Mouse (Mus musculus) limb, embryonic 11.5 days (tissue): ENCODE results near the gene Elf1. TPM values are rescaled to one million over a fixed set of nuclear protein-coding genes. Genes with fewer than 3 reads are reported as not detected.
"Not testable (repeated sequence)": the region's sequence is repeated elsewhere in the genome, so short reads cannot be mapped to it uniquely, and the experiment has no call there.

ENCODE experiments used
- ATAC-seq: fragments of 200-750 bp; cut with Nextera tagmentation; 2 replicates; pipeline ENCODE4 v1.8.0; 2017; ENCODE audit warnings: low read depth; ENCODE audit not compliant: insufficient number of reproducible peaks, low FRiP score, low TSS enrichment
- DNase-seq: peaks from one replicate; pipeline ENCODE4 v3.0.0-alpha.2; 2015; ENCODE audit warnings: low spot score
- H3K27ac ChIP-seq: fragments of 300-500 bp; sonication (generic); replicated peaks from 2 replicates; pipeline ENCODE4 v1.5.1; 2014; ENCODE audit warnings: low read depth, mild to moderate bottlenecking, low read length
- H3K27me3 ChIP-seq: fragments of 300-500 bp; sonication (generic); 2 replicates; pipeline ENCODE4 v1.6.1; 2014; ENCODE audit warnings: mild to moderate bottlenecking, low read length, mixed read lengths; ENCODE audit not compliant: control insufficient read depth, insufficient read depth
- H3K36me3 ChIP-seq: fragments of 300-500 bp; sonication (generic); 2 replicates; pipeline ENCODE4 v1.6.1; 2014; ENCODE audit warnings: mild to moderate bottlenecking, low read length, moderate library complexity, mixed read lengths; ENCODE audit not compliant: control insufficient read depth, insufficient read depth
- H3K4me1 ChIP-seq: fragments of 300-500 bp; sonication (generic); 2 replicates; pipeline ENCODE4 v1.6.1; 2014; ENCODE audit warnings: low read length, mixed read lengths; ENCODE audit not compliant: control insufficient read depth, insufficient read depth
- H3K4me2 ChIP-seq: fragments of 300-500 bp; sonication (generic); 2 replicates; pipeline ENCODE4 v1.6.1; 2014; ENCODE audit warnings: low read depth, mild to moderate bottlenecking, moderate library complexity; ENCODE audit not compliant: severe bottlenecking
- H3K4me3 ChIP-seq: fragments of 300-500 bp; sonication (generic); 2 replicates; pipeline ENCODE4 v1.5.1; 2014; ENCODE audit warnings: low read depth, low read length
- H3K9ac ChIP-seq: fragments of 300-500 bp; sonication (generic); 2 replicates; pipeline ENCODE4 v1.6.1; 2014; ENCODE audit warnings: mild to moderate bottlenecking, low read length
- H3K9me3 ChIP-seq: fragments of 300-500 bp; sonication (generic); 2 replicates; pipeline ENCODE4 v1.6.1; 2016; ENCODE audit warnings: low read length; ENCODE audit not compliant: control insufficient read depth
- WGBS: fragments of 180-500 bp; shearing (Covaris S2); extraction: QIAGEN DNeasy Blood & Tissue Kit; methylation state at CpG from one replicate; pipeline ENCODE4 v1.1.7; 2014; 5-methylcytosine and 5-hydroxymethylcytosine counted together
- polyA plus RNA-seq: library from polyadenylated mRNA; unstranded; fragments of >200 nt; fragmentation: Nextera tagmentation; extraction: Ambion mirVana; gene quantifications from 2 replicates; pipeline ENCODE4 v1.2.1, GENCODE M21; 2014

Gene Elf1
- polyA plus RNA-seq, 1 experiment from 2014 or later = 7.8 TPM

DNA sequence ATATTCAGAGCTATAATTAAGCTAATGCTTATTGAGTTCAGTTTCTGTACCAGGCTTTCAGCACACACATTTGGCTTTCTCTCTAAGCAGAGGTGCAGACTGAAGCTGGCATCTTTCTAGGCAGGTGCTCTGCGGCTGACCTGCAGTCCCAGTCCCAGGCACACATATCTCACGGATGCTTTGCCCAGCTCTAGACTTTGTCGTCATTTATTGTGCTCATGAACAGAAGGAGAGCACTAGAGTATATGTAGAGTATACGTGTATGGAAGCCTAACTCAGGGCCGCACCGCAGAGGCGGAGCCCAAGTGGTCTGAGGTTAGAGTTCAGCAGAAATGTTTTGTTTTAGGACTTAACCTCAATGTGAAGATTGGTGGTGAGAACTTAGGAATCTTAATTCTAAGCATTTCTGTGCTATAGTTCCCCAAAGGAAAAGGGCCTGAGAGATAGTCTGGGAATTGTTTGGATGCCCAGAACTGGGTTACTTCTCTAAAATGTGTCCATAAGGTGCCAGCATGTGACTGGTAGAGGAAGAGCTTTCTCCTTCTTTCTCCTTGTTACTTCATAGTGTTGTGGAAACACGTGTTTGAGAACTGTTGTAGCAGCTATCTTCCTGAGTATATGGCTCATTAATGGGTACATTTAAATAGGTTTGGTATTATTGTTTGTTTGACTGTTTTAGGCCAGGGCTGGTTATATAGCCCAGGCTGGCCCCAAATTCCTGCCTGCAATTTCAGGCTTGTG lies 51.2 kb downstream of the Elf1 start:
- Histone ChIP-seq H3K9me3 (no peaks in the 10 kb centered on the region), H3K27me3 (no peaks in the 10 kb centered on the region), H3K4me1 (no peaks in the 10 kb centered on the region), H3K4me3 (no peak overlapping the region), H3K9ac (no peak overlapping the region), H3K36me3 (no peaks in the 10 kb centered on the region), H3K27ac (no peak overlapping the region), H3K4me2 (no peak overlapping the region)
- 89% methylated on average over 8 of the region's 8 CpGs for WGBS
- no peak for ATAC-seq
- no peak for DNase-seq

DNA sequence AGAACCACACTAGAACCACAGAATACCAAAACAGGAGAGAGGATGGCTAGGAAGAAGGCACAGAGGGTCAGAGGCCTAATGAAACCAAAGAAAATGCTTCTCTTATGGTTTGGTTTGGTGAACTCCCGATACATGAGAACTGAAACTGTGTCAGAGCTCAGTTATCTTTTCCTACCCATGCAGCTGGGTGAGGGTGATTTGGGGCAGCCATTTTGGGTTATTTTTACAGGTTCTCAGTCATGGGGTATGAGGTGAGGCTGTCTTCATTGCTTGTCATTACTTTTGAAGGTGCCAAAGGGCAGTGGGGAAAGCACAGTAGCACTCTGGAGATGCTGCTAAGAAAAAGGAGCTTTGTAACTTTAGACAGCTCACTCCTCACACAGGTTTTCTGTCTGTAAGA lies 52.4 kb downstream of the Elf1 start:
- no peak overlapping the region for H3K9ac ChIP-seq
- H3K36me3 ChIP-seq = no peaks in the 10 kb centered on the region
- no peaks in the 10 kb centered on the region for H3K4me1 ChIP-seq
- H3K27me3 ChIP-seq = no peaks in the 10 kb centered on the region
- no peak overlapping the region for H3K4me3 ChIP-seq
- DNase-seq (no peak), ATAC-seq (no peak)
- no peak overlapping the region for H3K27ac ChIP-seq
- WGBS = 90% methylated on average over 1 of the region's 1 CpGs
- no peak overlapping the region for H3K4me2 ChIP-seq
- no peaks in the 10 kb centered on the region for H3K9me3 ChIP-seq

DNA sequence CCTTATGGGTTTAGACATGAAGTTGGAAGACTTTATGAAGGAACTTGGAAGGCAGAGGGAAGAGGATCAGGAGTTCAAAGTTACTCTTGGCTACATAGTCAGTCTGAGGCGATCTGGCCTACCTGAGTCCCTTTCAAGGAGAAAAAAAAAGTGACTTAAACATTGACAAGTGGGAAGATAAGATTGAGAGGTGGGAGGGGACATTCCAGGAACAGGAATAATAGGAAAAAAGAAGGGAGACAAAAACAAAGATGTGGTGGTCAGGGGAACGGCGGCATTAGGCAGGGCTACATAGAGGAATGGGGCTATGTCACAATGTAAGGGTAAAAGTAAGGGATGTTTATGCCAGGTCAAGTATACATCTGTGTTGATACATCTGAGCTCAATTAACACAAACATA lies 53.2 kb downstream of the Elf1 start:
- no peak overlapping the region for H3K27ac ChIP-seq
- no peak overlapping the region for H3K4me2 ChIP-seq
- no peaks in the 10 kb centered on the region for H3K9me3 ChIP-seq
- 96% methylated on average over 3 of the region's 3 CpGs for WGBS
- no peaks in the 10 kb centered on the region for H3K4me1 ChIP-seq
- H3K9ac ChIP-seq = no peak overlapping the region
- DNase-seq (no peak), ATAC-seq (no peak)
- H3K27me3 ChIP-seq = no peaks in the 10 kb centered on the region
- H3K4me3 ChIP-seq = no peak overlapping the region
- H3K36me3 ChIP-seq = no peaks in the 10 kb centered on the region

DNA sequence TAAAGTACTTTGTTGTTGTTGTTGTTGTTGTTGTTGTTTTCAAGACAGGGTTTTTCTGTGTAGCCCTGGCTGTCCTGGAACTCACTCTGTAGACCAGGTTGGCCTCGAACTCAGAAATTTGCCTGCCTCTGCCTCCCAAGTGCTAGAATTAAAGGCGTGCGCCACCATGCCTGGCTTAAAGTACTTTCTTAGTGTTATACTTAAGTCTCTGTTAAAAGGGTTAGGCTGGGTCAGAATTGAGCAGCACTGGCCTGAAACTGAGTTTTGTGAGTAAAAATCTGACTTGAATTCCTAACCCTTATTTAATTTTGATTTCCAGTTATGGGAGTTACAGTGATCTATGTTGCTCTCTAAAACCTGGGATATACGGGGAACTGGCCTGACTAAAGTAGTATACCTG lies 53.7 kb downstream of the Elf1 start:
- not testable (repeated sequence) for H3K9ac ChIP-seq, DNase-seq, H3K4me3 ChIP-seq, H3K9me3 ChIP-seq, ATAC-seq, H3K4me2 ChIP-seq, H3K27me3 ChIP-seq, H3K4me1 ChIP-seq, H3K27ac ChIP-seq, H3K36me3 ChIP-seq
- 90% methylated on average over 4 of the region's 4 CpGs for WGBS

DNA sequence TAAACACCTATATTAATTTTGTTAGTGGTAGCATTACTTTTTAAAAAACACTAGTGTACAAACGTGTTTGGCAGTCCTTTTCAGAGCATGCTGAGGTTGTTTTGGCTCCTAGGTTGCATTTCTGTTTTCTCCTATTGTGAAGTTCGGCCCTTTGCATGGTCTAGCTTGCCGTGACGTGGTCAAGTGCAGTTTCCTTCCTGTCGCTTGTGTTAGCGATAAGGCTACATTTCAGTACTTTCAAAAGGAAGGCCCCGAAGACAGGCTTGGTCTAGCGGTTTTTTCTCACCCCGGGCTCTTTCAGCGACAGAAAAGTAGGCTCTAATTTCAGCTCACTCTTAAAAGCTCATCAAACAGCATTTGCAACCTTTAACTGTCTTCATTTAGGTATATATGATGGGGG lies 54.3 kb downstream of the Elf1 start:
- Histone ChIP-seq H3K9me3 (no peaks in the 10 kb centered on the region), H3K4me1 (no peaks in the 10 kb centered on the region), H3K36me3 (no peaks in the 10 kb centered on the region), H3K4me2 (no peak overlapping the region), H3K27me3 (no peaks in the 10 kb centered on the region), H3K27ac (no peak overlapping the region), H3K4me3 (no peak overlapping the region), H3K9ac (no peak overlapping the region)
- WGBS = 85% methylated on average over 10 of the region's 10 CpGs
- ATAC-seq (no peak), DNase-seq (no peak)

DNA sequence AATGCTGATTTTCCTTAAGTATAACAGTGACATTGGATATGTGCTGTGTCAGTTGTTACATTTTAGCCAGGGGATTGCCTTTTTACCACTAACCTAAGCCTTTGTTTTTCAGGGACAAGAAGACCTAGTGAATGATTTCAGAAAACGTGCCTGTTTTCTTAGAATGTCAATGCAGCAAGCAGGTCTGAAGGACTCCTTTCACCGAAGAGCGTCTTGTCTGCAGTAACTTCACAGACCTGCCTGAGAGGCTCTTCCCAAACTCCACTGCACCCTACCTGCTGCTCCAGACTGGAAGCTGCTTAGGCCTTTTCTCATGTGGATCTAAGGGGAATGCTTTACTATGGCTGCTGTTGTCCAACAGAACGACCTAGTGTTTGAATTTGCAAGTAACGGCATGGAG lies 55.0 kb downstream of the Elf1 start:
- no peak overlapping the region for H3K4me2 ChIP-seq
- ATAC-seq = no peak
- H3K4me1 ChIP-seq = no peaks in the 10 kb centered on the region

DNA sequence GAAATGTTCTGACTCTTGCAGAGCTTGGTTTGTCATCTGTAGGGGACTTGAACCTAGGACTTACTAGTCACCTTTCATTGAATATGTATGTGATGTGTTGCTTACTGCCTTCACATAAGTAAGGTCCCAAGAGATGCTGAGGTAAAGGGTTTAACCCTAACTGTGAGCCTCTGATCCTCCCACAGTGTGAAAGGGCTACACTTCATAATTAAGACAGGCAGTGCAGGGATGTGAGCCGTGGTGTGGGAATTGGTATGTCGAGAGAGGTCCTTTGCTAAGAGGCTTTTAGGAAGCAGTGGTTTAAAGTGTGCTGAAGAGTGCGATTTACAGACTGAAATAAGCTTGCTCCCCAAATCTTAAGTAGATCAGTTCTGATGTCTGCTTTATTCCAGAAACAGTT lies 55.8 kb downstream of the Elf1 start:
- Histone ChIP-seq H3K27me3 (no peaks in the 10 kb centered on the region), H3K4me2 (no peak overlapping the region), H3K4me1 (no peaks in the 10 kb centered on the region), H3K9me3 (no peaks in the 10 kb centered on the region), H3K27ac (no peak overlapping the region), H3K36me3 (no peaks in the 10 kb centered on the region), H3K9ac (no peak overlapping the region), H3K4me3 (no peak overlapping the region)
- no peak for DNase-seq
- no peak for ATAC-seq
- 77% methylated on average over 3 of the region's 3 CpGs for WGBS

More for the DNA sequence above, 55.0 kb downstream of the Elf1 start:
- H3K9me3 ChIP-seq = no peaks in the 10 kb centered on the region
- H3K9ac ChIP-seq = no peak overlapping the region
- no peaks in the 10 kb centered on the region for H3K27me3 ChIP-seq
- WGBS = 78% methylated on average over 5 of the region's 5 CpGs
- no peak overlapping the region for H3K27ac ChIP-seq
- no peak for DNase-seq
- no peak overlapping the region for H3K4me3 ChIP-seq
- no peaks in the 10 kb centered on the region for H3K36me3 ChIP-seq

DNA sequence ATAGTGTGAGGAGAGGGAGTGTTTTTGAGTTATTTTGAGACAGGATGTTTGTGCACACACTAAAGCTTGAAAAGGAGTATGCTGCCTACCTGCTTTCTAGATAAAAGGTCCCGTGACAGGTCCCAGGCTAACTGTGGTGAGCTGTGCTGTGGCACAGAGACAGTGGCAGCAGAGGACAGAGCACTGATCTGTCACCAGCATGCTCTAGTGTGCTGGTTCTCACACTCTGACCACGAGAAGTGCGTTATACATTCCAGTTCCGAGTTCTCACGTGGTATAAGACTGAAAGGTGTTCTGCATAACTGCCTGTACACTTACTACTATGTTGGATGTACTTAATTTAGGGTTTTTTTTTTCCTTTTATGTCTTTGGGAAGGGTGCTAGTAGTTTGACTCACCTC lies 56.5 kb downstream of the Elf1 start:
- Histone ChIP-seq H3K4me1 (no peaks in the 10 kb centered on the region), H3K27me3 (no peaks in the 10 kb centered on the region), H3K4me2 (no peak overlapping the region), H3K4me3 (no peak overlapping the region), H3K9me3 (no peaks in the 10 kb centered on the region), H3K36me3 (no peaks in the 10 kb centered on the region), H3K27ac (no peak overlapping the region), H3K9ac (no peak overlapping the region)
- ATAC-seq = no peak
- 88% methylated on average over 5 of the region's 5 CpGs for WGBS
- DNase-seq = no peak

DNA sequence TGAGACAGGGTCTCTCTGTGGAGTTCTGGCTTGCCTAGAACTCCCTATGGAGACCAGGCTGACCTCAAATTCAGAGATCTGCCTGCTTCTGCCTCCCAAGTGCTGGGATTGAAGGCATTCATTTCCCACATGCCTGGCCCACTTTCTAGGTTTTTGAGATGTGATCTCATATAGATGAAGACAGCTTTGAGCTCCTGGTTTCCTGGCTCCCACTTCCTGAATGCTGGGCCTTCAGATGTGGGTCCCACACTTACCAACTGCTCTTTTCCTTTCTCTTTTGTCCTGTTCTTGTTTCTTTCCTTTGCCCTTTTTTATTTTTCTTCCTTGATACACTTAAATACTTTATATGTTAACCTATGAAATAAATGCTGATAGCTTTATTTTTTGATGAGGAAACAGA lies 56.9 kb downstream of the Elf1 start:
- no peaks in the 10 kb centered on the region for H3K27me3 ChIP-seq
- ATAC-seq (no peak), DNase-seq (no peak)
- no peak overlapping the region for H3K4me3 ChIP-seq
- no peak overlapping the region for H3K27ac ChIP-seq
- H3K9me3 ChIP-seq = no peaks in the 10 kb centered on the region
- H3K4me2 ChIP-seq = no peak overlapping the region
- no peaks in the 10 kb centered on the region for H3K4me1 ChIP-seq
- no peaks in the 10 kb centered on the region for H3K36me3 ChIP-seq
- no peak overlapping the region for H3K9ac ChIP-seq
